Mouse (Mus musculus) NIH3T3 (cell line): ENCODE data around the gene Gsg1l.

ENCODE experiments used
- DNase-seq: peaks from one replicate; pipeline ENCODE4 v3.0.0-alpha.2; 2012; ENCODE audit warnings: low read depth

The Gsg1l gene

DNA sequence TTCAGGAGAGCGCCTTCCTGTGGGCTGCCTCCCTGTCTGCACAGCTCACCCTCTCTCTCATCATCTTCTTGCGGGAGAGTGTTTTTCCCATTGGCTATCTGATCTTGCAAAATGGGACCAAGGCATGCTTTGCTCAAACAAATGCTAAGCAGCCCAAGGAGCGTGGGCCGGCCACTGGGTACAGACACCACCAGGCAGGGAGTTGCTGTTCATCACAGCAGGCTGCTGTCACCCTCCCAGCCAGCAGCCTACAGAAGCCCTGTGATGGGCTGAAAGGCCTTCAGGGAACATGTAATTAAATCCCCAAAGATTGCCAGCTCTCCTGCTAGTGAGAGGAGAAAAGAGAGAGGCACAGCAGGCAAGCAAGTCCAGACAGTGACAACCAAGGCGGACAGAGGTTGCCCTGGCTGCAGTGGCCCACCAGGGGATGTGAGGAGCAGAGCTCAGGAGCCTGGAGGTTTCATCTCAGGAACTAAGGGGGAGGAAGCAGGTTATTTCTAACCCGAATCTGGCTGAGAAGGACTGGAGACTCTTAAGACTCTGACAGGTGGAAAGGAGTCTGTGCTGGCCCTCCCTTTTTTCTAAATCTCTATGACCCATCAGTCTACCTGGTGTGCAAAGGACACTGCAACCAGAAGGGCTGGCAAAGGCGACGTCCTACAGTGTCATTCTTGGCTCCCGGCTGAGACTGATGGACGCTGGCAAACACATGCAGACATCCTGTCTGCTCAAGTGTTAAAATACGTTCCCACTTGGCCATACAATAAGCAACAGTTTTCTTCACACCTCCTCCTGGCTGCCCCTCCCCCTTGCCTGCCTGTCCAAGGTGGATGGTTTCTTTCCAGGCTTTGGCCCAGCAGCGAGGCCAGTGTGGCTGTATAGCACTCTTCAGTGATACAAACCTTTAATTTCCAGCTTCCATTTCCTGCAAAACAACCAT is 98.0 kb downstream of the Gsg1l start:
- no peak for DNase-seq

DNA sequence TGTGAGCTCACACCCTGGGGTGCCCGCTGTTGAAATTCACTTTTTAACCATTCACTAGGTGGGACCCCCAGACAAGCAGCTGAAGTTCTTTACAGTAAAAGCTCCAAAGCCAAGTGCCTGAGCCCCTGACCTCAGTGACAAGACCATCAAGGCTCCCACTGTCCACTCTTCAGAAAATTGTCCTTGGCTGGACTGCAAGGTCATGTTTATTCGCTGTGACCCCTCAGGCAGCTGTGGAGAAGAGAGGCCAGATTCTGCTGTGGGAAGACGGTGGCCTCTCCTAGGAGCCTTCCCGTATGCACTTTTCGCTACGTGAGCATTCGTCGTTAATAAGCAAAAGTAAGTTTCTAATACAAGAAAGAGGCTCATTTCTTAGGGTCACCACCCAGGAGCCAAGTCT is 102.6 kb downstream of the Gsg1l start:
- DNase-seq, result no peak

DNA sequence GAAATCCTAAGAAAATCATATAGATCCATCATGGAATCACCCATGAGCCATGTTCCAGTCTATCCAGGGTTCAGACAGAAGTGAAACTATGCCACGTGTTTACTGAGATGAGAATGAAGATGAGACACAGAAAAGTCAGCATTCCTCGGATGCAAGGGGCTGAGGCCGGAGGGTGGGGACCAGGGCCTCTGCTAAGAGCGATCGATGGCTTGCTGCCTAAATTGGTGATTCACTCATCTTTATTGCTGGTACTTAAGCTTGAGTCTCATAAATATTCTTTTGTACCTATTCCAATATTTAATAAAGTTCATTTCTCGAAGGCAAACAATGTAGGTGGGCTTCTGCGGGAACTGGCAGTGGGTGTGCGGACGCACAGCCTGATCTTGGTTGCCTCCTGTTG is 105.5 kb downstream of the Gsg1l start:
- peak; percentile 21 for DNase-seq

DNA sequence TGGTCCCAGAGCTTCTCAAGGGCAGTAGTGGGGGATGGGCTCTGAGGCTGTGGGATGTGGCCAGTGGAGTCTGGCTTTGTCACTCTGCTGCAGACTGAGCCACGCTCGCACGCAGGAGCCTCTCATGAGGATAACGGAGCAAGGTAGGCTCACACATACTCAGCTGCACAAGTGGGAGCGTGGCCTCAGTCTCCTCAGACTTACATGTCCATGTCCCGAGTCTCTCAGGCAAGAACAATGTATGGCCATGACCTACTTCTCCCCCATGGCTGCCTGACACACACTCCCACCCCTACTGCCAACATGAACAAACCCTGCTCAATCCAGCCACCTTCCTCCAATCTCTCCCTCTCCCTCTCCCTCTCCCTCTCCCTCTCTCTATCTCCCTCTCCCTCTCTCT is 106.8 kb downstream of the Gsg1l start:
- no peak for DNase-seq

DNA sequence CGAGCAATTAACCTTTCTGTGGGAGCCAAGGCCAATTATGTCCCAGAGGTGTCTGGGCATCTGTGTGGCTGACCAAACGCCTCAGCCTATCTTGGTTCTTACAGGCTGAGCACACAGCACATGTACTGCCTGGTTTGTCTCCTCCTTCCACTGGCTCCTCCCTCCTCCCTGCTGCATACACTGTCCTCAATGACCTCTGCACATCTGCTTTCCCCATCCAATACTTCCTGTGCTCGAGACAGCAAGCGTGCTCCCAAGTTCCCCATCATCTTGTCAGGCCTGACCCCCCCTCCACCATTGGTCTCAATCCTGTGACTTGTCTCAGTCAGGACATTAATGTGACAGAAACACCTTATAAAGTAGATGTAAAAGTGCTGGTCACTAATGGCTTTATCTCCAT is 108.3 kb downstream of the Gsg1l start:
- DNase-seq, result no peak

DNA sequence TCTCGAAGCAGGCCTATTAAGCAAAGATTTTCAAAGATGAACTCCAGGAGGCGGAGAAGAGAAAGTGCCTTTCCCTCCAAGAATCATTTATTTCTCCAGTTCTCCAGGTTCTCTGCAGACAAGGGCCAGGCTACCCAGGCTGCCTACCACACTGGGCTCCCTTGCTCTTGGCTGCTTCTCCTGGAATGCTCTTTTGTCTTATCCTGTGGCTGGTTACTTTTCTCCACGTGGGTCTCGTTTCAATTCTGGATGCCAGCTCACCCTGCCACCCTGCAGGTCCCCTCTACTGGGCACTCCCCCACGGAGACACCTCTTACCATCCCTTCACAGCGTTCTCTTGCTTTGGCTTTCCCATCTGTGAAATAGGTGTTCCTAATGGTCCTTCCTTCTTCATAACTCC is 109.4 kb downstream of the Gsg1l start:
- no peak for DNase-seq

DNA sequence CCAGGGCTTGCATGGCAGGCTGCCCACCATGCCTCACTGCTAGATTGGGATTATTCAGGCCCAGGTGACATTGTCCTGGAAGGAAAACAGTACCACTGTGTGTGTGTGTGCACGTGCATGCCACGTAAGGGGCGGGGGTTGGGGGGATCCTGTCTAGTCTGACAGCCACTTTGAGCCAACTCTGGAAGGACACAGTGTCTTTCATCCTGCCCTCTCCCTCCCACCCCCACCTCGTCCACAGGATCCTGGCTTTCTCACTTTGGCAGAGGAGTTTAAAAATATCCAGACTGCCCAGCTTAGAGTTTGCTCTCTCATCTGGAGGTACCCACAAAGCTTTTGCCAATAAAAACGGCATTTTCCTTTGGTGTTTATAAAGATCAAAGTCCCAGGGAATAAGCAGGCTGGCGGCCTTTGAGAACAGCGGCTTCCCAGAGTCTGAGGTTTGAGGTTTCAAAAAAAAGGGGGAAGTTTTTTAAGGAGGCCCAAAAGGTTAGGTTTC is 110.0 kb downstream of the Gsg1l start:
- DNase-seq, result no peak

DNA sequence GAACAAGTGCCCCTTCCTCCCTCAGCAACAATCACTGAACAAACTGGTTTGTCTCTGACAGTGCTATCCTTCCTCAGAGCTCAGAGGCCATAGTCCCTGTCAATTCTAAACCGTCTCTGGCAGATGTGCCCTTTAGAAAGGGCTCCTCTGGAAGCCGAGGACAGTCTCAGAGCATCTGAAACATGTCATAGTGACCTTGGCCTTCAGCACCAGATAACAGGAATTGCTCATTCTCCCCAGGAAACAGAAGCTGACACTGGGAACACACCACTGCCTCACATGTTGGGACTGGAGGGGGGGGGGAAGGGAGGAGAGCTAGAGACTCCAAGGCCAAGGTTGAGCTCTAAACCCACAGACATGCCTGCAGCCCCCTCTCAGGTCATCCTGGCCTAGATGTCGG is 113.1 kb downstream of the Gsg1l start:
- DNase-seq, result no peak

DNA sequence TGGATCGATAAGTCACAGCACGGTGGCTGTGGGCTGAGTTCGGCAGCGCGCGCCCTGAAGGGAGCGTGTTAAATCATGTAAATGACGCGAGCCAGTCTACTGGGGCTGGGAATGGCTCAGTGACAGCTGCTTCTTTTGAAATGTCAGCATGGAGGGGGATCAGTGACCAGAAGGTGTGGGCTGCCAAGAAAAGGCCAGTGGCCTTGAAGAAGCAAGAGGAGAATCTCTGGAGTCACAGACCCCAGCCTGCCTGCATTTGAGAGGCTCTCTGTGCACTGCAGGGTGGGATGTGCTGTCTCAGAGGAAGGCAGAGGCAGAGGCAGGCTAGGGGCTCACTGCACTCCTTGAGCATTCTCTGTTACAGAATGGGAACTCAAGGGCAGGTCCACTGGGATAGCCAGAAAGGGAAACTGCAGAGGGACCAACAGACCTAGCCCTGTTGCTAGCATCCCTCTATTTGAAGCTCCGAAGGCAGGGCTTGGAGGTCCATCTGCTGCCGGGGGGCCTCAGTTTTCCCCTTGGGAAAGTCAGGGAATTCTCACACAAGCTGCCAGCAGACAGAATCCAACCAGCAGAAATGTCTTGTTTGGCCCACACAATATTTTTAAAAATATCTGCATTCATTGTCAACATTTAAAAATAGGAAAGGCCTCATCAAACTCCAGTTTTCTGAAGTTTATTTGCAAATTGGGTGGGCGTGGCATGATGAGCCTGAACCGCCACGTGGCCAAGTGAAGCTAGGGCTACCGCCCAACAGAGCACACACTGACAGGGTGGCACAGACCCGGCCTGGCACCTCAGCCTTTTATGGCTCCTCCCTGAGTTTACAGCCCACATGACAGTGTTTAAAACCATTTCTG is 115.6 kb downstream of the Gsg1l start:
- DNase-seq, result no peak

DNA sequence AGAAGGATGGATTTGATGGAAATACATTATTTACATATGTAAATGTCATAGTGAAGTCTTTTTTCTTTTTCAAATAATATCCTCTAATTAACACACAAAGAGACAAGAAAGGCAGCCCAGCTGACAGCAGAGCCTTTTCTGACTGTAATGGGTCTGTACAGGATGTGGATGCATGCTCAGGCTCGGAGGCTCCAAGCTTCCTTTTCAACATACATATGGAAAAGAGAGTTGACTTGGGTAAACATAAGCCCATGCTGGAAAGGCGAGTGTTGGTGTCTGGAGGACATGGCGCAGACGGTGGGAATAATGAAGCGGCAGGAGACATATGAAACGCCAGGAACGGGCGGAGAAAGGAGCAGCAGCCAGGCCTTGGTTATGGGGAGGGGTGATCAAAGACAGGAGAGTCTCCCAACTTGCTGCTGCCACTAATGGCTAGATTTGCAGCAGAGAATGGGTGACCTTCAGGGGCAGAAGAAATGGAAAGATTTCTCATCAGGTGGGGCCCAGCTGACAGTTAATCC is 118.1 kb downstream of the Gsg1l start:
- DNase-seq, result no peak

DNA sequence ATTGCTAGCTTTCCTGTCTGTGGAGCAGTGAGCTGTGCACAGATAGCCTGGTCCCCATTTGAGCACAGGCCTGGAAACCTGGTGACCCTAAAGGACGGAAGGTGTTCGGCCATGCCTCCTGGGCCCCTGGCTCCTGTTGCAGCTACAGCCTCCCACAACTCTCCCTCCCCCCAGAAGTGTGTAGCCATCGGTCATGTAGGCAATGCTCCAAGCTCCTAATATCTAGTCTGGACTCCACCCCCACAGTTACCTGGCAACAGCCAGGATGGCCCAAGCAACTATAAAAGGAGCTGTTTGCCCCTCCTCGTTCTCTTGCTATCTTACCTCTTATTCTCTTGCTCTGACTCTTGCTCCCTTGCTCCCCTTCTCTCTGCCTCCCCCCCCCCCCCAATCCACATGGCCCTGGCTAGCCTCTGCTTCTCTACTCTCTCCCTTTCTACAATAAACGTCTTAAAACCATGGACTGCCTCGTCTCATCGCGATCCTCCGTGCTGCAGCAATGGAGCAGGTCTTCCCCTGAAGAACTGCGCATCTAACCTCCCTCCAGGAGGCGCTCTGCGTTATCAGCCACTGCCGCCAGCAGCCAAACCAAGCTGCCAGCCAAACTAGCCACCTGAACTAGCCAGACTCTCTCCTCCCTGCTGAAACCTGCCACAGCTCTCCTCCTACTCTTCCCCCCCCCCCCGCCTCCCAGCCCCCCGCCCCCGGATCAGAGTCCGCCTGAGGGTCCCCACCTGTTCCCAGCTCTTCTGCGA is 122.7 kb downstream of the Gsg1l start:
- no peak for DNase-seq

DNA sequence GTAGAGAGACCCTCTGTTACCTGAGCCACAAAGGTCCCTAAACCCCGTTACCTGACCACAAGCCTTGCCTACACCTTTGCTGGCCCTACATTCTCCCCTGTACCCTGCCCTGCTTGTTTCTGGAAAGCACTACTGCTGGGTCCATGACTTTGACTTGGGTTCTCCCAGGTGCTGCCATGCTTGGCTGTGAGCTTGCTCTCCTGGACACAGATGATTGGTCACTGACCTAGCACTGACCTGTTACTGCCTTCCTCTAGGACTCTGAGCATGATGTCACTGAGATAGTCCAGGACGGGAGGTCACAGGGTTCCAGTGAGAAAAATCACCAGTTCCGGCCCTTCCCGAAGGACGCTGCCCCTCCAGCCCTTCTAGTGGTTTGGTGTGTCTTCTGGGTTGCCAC is 123.4 kb downstream of the Gsg1l start:
- no peak for DNase-seq

DNA sequence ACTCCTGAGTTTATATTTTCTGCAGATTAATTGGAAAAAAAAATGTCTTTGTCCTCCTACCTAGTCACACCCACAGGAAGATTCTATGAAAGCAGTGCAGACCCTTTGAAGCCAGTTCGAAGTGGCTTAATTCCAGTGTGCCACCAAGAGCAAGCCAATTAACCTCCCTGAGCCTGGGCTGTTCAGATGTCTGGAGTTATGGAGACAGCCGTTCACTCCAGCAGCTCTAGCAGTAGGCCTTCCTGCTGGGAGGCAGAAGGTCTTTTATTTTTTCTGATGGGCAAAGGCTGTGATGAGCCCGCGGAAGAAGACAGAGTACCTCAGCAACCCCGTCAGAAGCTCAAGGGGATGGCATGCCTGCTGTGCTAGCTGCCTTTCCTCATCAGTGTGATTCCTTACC is 127.2 kb downstream of the Gsg1l start:
- DNase-seq, result no peak

DNA sequence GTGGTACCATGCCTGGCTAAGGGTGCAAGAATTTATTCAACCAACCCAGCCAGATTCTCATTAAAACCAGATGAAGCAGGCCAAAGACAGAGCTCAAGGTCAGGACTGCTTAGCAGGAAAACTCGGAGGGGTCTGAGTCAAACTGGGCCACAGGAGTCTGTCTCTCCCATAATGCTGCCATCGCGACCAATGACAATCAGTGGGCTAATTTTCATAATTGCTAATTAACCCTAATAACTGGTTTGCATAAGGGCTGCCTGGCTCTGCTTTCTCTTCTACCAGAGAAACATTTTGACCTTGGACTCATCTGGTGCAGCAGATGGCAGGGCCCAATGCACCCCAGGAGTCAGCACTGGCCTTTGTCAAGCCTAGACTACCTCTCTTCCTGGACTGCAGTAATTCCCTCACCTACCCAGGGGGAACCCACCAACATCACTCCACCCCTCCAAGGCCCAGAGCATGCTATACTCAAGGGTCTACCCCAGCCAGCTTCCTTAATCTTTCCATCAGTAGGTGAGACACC is 127.8 kb downstream of the Gsg1l start:
- DNase-seq, result peak; percentile 37

DNA sequence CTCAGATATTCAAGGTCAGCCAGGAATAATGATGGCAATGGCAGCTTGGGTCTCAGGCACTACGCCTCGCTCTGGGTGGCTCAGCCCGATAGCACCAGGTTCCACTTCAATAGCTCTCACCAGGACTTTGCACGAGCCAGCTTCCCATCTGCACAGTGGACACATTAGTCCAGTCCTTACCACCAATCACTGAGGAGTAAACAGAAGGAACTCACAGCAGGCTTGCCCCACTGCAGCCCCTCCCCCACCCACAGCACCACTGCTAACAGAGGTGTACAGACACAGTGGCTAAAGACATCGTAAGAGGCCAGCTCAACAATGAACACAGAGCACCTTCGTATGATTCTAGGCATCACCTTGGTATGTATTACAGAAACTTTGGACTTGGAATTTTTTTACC is 128.4 kb downstream of the Gsg1l start:
- no peak for DNase-seq

DNA sequence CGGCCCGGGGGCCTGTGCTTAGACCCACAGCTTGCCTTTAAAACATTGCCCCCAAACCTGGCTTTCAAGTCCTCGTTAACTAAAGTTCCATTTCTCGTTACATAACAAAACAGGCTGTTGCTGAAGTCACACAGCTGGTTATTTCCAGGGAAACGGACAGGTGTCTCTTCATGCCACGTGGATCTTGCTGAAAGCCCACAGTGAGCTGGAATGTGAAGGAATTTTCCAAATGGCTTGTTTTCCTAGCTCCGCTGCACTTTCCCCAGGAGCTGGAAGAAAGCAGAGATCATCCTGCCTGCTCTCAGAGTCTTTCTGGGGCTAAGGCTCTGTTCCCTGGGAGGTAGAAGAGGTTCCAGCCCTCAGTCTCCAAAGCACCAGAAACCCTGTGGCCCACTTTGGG is 130.3 kb downstream of the Gsg1l start:
- no peak for DNase-seq

DNA sequence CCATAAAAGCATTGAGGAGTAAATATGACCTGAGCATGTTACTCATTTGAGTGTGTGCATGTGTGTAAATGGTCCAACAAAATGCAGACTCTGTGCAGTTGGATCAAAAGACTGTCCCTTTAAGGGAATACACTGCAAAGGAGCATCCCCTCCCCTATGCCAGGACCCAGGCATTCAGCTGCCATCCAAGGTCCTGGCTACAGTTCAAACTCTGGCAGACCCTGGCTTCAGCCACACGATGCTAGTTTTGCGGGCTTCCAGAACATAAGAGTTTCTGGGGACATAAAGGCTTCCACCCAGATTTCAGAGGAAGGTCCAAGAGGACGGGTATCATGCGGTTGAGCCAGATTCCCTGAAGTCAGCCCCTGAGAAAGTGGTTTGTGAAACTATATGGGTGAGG is 133.2 kb downstream of the Gsg1l start:
- DNase-seq, result no peak

DNA sequence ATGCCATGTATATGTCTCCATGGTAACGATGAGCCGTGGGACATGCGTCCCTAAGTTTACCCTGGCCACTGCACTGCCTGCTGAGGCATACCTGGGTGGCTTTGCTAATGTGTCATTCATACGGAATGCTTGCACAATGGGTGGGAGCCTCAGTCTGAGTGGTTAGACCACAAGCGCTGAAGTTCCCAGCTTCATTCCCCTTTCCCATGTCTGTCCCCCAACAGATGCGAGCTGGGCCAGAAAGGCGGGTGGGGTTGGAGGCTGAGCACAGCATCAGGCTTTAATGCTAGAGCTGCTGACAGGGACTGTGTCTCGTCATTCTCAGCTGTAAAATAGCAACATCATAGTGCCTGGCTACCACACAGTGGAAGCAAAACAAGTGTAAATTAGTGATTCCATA is 136.3 kb downstream of the Gsg1l start:
- no peak for DNase-seq

DNA sequence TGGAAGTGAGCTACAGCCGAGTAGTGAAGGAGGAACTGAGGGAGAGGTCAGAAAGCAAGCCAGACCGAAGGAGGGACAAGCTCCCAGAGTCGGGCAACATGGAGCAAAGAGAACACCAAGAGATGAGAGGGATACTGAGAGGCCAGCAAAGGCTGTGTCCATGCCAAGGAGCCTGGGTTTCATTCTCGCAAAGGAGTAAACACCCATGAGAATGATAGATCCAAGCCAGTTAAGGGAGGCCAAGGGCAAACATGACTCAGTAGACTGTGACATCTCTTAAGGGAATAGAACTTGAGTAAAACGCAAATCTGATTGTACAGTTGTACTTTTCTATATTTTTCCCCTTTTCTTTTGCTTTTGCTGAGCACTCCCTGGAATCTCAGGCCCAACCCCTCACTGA is 137.6 kb downstream of the Gsg1l start:
- DNase-seq, result peak; percentile 57

DNA sequence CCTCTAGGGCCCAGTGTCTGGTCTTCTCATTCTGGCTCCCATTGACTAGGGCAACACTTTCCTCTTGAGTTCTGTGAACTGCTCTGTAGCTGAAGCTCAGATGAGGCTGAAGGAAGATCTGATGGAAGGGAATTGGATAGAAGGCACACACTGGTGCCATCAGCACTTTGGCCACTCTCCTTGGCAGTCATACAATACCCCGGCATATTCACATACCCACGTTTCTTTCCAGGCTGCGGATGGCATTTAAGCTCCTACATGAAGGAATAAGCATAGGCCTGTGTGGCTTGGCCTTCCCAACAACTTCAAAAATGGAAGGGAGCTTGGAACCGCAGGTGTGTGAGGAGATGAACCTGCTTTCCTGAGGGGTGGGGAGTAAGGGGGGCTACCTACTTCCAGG is 138.7 kb downstream of the Gsg1l start:
- no peak for DNase-seq

DNA sequence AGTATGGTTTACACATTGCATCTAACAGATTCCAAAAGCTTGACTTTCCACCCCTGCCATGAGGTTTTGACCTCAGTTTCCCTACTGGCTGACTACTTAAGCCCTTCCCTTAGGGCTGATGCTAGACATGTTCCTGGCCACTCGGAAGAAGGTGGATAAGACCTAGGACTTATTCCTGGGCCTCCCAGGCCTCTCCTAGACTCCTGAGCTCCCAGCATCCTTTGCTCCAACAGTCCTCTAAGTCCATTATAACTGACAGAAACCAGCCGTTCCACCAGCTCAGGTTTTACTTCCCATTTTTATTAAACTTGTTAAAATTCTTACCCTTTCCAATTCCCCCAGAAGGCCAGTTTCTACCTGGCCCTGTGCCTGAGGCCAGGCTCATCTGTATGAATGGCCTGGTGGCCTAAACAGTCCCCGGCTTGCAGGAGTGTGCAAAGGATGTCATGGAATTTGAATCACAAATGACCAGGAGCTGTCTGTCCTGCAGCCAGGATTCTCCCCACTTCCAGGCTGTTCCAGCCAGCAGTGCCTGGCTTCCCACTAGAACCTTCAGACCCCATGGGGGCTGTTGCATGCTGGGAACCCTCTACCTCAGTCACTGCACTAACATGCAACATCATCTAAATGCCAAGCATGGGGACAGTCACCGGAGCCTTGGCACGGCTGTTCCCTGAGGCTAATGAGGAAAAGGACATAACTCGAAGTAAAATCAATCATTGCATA is 139.7 kb downstream of the Gsg1l start:
- no peak for DNase-seq
